ENCODE assay signal across 8 mouse cellular contexts in the genomic region with DNA sequence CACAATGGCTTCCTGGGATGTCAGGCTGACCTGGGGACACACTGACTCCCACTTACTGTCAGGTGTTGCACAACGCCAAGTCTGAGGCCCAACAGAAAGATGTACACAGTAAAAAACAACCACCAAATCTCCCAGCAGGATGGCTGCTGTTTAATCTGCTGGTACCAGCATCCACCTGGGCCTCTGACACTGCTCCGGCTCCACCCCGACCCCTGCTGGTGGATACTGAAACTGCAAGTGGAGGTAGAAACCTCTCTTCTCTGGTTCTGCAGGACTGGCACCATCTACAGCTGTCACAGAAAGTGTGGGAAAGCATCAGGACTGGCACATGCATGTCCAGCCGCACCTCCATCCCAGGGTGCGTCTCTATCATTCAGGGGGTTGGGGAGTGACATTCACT. TPM values are rescaled to one million over a fixed set of nuclear protein-coding genes. Genes with fewer than 3 reads are reported as not detected.
DNase-seq lines count a peak whose midpoint lies in the region; ATAC-seq and TF ChIP-seq lines count a peak whose summit lies in the region.

No protein-coding gene starts in this region.

- peak; percentile 84 for ATAC-seq in CD4-positive, CD25-positive, alpha-beta regulatory T cell, adult 4 months
- peak; percentile 34; the same call in 1 of the 2 replicates for ATAC-seq in heart, embryonic 13.5 days (ENCODE audit: extremely low read depth, insufficient number of reproducible peaks, low FRiP score, low TSS enrichment)
- peak; percentile 27; the same call in 1 of the 2 replicates for ATAC-seq in lung, postnatal 0 days

- H3K4me3 ChIP-seq in heart, embryonic 13.5 days, result no peak overlapping the region
- no peak overlapping the region for H3K4me3 ChIP-seq in lung, postnatal 0 days (ENCODE audit: low read depth, low read length)

- TF ChIP-seq CTCF in lung, postnatal 0 days (IDR thresholded peaks at IDR 0.05), result peak; percentile 97

- H3K9ac ChIP-seq in heart, embryonic 13.5 days, result no peak overlapping the region
- no peak overlapping the region for H3K9ac ChIP-seq in lung, postnatal 0 days (replicated peaks; ENCODE audit: low read depth)

- no peak overlapping the region for H3K4me2 ChIP-seq in heart, embryonic 13.5 days
- H3K4me2 ChIP-seq in lung, postnatal 0 days (replicated peaks; ENCODE audit: low read depth, low read length), result no peak overlapping the region

- H3K27ac ChIP-seq in heart, embryonic 13.5 days (replicated peaks), result no peak overlapping the region
- no peak overlapping the region for H3K27ac ChIP-seq in lung, postnatal 0 days (ENCODE audit: low read length)

- TF ChIP-seq EP300 in lung, postnatal 0 days (IDR thresholded peaks at IDR 0.05), result no peak

- H3K36me3 ChIP-seq in heart, embryonic 13.5 days, result peaks cover 25% of the 10 kb centered on the region
- no peaks in the 10 kb centered on the region for H3K36me3 ChIP-seq in lung, postnatal 0 days (ENCODE audit: insufficient read depth, low read length)

- WGBS in heart, embryonic 13.5 days, result 6% methylated on average over 5 of the region's 5 CpGs
- WGBS in lung, postnatal 0 days, result 12% methylated on average over 5 of the region's 5 CpGs

- peak; percentile 93 for DNase-seq in adrenal gland, postnatal 10 days
- DNase-seq in embryo, embryonic 11 days, result peak; percentile 73
- peak; percentile 89 to 91 for DNase-seq in kidney, postnatal 4 days
- peak; percentile 55 for DNase-seq in lung, postnatal 0 days (ENCODE audit: low spot score)
- DNase-seq in ovary, adult 18-20 months (ENCODE audit: low spot score), result peak; percentile 43
- peak; percentile 85 for DNase-seq in thymus, postnatal 0 days (ENCODE audit: low spot score)

- H3K27me3 ChIP-seq in heart, embryonic 13.5 days (replicated peaks), result no peaks in the 10 kb centered on the region
- H3K27me3 ChIP-seq in lung, postnatal 0 days (replicated peaks; ENCODE audit: insufficient read depth, low read length), result no peaks in the 10 kb centered on the region

- no peaks in the 10 kb centered on the region for H3K4me1 ChIP-seq in heart, embryonic 13.5 days
- no peaks in the 10 kb centered on the region for H3K4me1 ChIP-seq in lung, postnatal 0 days (ENCODE audit: insufficient read depth, low read depth, low read length)

- H3K9me3 ChIP-seq in heart, embryonic 13.5 days, result no peaks in the 10 kb centered on the region
- H3K9me3 ChIP-seq in lung, postnatal 0 days (ENCODE audit: low read length), result no peaks in the 10 kb centered on the region

RNA-seq across cellular contexts. Expression of a gene that starts 12.6 kb away (rescaled TPM):
- polyA plus RNA-seq in CD4-positive, CD25-positive, alpha-beta regulatory T cell, adult 4 months (2017; shearing (Covaris generic)), result 100 to 1,000 TPM; 146 to 147 TPM
- total RNA-seq in adrenal gland, postnatal 10 days (2021), result 100 to 1,000 TPM; 130 to 150 TPM
- 98.8 and 114 TPM in 2 replicates for polyA plus RNA-seq in heart, embryonic 13.5 days (2015; fragmentation: Nextera tagmentation; extraction: Ambion mirVana)
- 440 and 490 TPM in 2 replicates for polyA plus RNA-seq in lung, postnatal 0 days (2015; fragmentation: Nextera tagmentation; extraction: Ambion mirVana)
- 1,727 and 1,921 TPM in 2 replicates for polyA plus RNA-seq in thymus, postnatal 0 days (2015; fragmentation: Nextera tagmentation; extraction: Ambion mirVana)

RNA-seq across cellular contexts. Expression of a gene that starts 25.3 kb away (rescaled TPM):
- polyA plus RNA-seq in CD4-positive, CD25-positive, alpha-beta regulatory T cell, adult 4 months (2017; shearing (Covaris generic)), result 100 to 1,000 TPM; 107 to 148 TPM
- total RNA-seq in adrenal gland, postnatal 10 days (2021), result 100 to 1,000 TPM; 186 to 194 TPM
- polyA plus RNA-seq in heart, embryonic 13.5 days (2015; fragmentation: Nextera tagmentation; extraction: Ambion mirVana), result 220 and 237 TPM in 2 replicates
- 171 and 175 TPM in 2 replicates for polyA plus RNA-seq in lung, postnatal 0 days (2015; fragmentation: Nextera tagmentation; extraction: Ambion mirVana)
- 373 and 391 TPM in 2 replicates for polyA plus RNA-seq in thymus, postnatal 0 days (2015; fragmentation: Nextera tagmentation; extraction: Ambion mirVana)

RNA-seq across cellular contexts. Expression of a gene that starts 26.7 kb away (rescaled TPM):
- polyA plus RNA-seq in CD4-positive, CD25-positive, alpha-beta regulatory T cell, adult 4 months (2017; shearing (Covaris generic)), result 10 to 100 TPM in 1 of 2 experiments, 1 to 10 TPM in 1; 8.9 to 16.5 TPM
- total RNA-seq in adrenal gland, postnatal 10 days (2021), result 10 to 100 TPM; 26.7 to 27.5 TPM
- polyA plus RNA-seq in heart, embryonic 13.5 days (2015; fragmentation: Nextera tagmentation; extraction: Ambion mirVana), result 5.6 and 5.8 TPM in 2 replicates
- polyA plus RNA-seq in lung, postnatal 0 days (2015; fragmentation: Nextera tagmentation; extraction: Ambion mirVana), result 4.7 and 4.9 TPM in 2 replicates
- 16.4 and 17.9 TPM in 2 replicates for polyA plus RNA-seq in thymus, postnatal 0 days (2015; fragmentation: Nextera tagmentation; extraction: Ambion mirVana)

Comparison
In these comparisons a context has a peak if more than half of its experiments do, and no peak if none do; other contexts are left out.
1. ATAC-seq: peak in every context shown above with its lines; median percentile 84 in CD4-positive, CD25-positive, alpha-beta regulatory T cell, adult 4 months; 34 in heart, embryonic 13.5 days; 27 in lung, postnatal 0 days.
2. DNase-seq: peak in every context shown above with its lines; median percentile 93 in adrenal gland, postnatal 10 days; 90 in kidney, postnatal 4 days; 85 in thymus, postnatal 0 days; 73 in embryo, embryonic 11 days; 55 in lung, postnatal 0 days; 43 in ovary, adult 18-20 months.